Mouse (Mus musculus) olfactory bulb, adult 2 months (tissue): ENCODE data around the gene March11.

Experiments used
- CTCF ChIP-seq: fragments of 200-500 bp; IDR thresholded peaks from 2 replicates; pipeline ENCODE4 v1.5.1; 2012; ENCODE audit warnings: low read depth, mild to moderate bottlenecking, low read length, moderate library complexity; ENCODE audit not compliant: insufficient read depth
- POLR2A ChIP-seq: fragments of 200-500 bp; IDR thresholded peaks from 2 replicates; pipeline ENCODE4 v1.6.1; 2012; ENCODE audit warnings: mild to moderate bottlenecking, low read depth, low read length, moderate library complexity; ENCODE audit not compliant: insufficient read depth

DNA sequence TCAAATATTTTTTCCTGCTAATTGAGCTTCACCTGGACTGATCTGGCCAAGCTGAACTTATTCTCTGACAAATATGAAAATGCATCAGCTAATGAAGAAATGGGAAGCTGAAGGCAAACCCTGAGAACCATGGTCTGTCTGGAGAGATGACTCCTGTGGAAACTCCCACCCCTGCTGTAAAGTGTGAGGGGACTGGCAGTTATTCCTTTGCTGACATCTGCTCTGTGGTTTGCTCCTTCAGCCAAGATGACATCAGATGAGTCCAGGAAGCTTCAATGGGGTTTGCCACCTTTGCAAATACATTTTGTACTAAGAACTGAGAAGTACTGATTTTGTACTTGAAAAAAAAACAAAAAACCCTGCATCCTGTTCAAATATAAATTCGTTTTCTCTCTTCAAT, 46.5 kb upstream of the March11 start:
- TF ChIP-seq CTCF (no peak), POLR2A (no peak)
